Mouse (Mus musculus): ENCODE data around the gene Bcl2l1. TPM values are rescaled to one million over a fixed set of nuclear protein-coding genes. Genes with fewer than 3 reads are reported as not detected.

The Bcl2l1 gene
- polyA plus RNA-seq, 1 experiment from 2014 or later: 95.6 TPM

DNA sequence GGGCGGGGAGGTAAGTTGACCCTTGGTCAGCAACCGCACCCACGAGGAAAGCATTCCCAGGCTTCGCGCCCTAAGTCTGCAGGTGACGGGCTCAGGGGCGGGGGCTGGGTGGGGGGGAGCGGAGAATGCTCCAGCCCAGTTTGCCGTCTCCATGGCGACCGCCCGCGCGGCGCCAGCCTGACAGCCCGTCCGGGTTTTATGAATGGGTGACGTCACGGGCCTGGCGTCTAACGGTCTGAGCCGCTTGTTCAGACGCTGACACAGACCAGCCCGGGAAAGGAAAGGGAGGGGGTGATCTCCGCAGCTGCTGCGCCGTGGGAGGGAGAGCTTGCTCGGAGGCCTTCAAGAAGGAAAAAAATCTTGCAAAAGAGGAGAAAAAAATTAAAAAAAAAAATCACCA lies 96.5 kb downstream of the Bcl2l1 start:
- 1% methylated on average over 27 of the region's 28 CpGs for WGBS
- H3K9ac ChIP-seq (ENCODE audit: low read depth, low read length): peak overlapping the region; percentile 49; the same call in 1 of the 2 replicates
- peak overlapping the region; percentile 74 for H3K4me2 ChIP-seq (ENCODE audit: low read length)
- DNase-seq (ENCODE audit: low spot score): peak; percentile 98
- no peak for TF ChIP-seq CTCF (IDR thresholded peaks at IDR 0.05; ENCODE audit: low read depth)
- peak; percentile 78 for ATAC-seq (replicated peaks; ENCODE audit: low FRiP score, low read depth)
- no peaks in the 10 kb centered on the region for H3K9me3 ChIP-seq (replicated peaks; ENCODE audit: low read length)
- peaks cover 18% of the 10 kb centered on the region for H3K4me1 ChIP-seq (replicated peaks; ENCODE audit: insufficient read depth, low read length)
- H3K27me3 ChIP-seq (ENCODE audit: insufficient read depth, low read length): no peaks in the 10 kb centered on the region
- H3K4me3 ChIP-seq (replicated peaks; ENCODE audit: low read depth, low read length): peak overlapping the region; percentile 86
- H3K36me3 ChIP-seq (ENCODE audit: insufficient read depth, low read length): no peaks in the 10 kb centered on the region
- peak overlapping the region; percentile 93 for H3K27ac ChIP-seq

DNA sequence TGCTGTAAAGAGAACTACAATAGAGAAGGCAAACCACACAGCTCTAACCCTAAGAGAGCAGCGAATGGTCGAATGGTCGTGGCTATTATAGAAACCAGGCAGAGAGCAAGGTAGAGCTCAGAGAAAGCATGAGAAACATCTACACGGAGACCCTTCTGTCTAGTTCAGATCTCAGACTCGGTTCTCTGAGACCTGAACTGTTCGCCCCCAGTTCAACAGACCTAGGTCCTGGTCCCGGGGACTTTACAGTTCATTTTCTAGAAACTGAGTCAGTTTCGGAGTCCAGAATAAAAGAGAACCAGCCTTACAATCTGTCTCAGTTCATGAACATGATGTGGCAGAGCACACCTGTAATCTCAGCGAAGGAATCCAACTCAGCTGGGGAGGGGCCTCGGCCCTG lies 97.0 kb downstream of the Bcl2l1 start:
- DNase-seq (ENCODE audit: low spot score) (no peak), ATAC-seq (replicated peaks; ENCODE audit: low FRiP score, low read depth) (no peak)
- Histone ChIP-seq H3K4me1 (replicated peaks; ENCODE audit: insufficient read depth, low read length) (peaks cover 23% of the 10 kb centered on the region), H3K36me3 (ENCODE audit: insufficient read depth, low read length) (no peaks in the 10 kb centered on the region), H3K27ac (peak overlapping the region; percentile 67), H3K4me2 (ENCODE audit: low read length) (peak overlapping the region; percentile 74), H3K27me3 (ENCODE audit: insufficient read depth, low read length) (no peaks in the 10 kb centered on the region), H3K9ac (ENCODE audit: low read depth, low read length) (peak overlapping the region; percentile 29; the same call in 1 of the 2 replicates), H3K9me3 (replicated peaks; ENCODE audit: low read length) (no peaks in the 10 kb centered on the region), H3K4me3 (replicated peaks; ENCODE audit: low read depth, low read length) (peak overlapping the region; percentile 22)
- 14% methylated on average over 10 of the region's 10 CpGs for WGBS
- TF ChIP-seq CTCF (IDR thresholded peaks at IDR 0.05; ENCODE audit: low read depth): no peak

DNA sequence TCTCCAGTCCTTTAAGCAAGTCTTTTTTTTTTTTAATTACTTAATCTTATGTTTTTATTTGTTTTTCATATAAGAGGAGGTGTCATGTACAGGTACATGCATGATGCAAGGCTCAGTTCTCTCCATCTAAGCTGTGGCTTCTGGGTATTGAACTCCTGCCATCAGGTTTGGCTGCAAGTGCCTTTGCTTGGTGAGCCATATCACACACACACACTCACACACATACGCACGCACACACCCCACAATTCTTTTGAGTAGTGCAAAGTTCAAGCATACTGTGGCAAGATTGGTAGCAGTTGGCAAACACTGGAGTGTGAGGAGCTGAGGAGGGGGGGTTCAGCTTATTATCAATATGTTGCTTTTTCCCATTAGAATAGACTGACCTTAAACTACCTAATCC lies 98.3 kb downstream of the Bcl2l1 start:
- Histone ChIP-seq H3K4me1 (replicated peaks; ENCODE audit: insufficient read depth, low read length) (peaks cover 28% of the 10 kb centered on the region), H3K4me2 (ENCODE audit: low read length) (no peak overlapping the region), H3K9ac (ENCODE audit: low read depth, low read length) (no peak overlapping the region), H3K36me3 (ENCODE audit: insufficient read depth, low read length) (no peaks in the 10 kb centered on the region), H3K9me3 (replicated peaks; ENCODE audit: low read length) (no peaks in the 10 kb centered on the region), H3K27me3 (ENCODE audit: insufficient read depth, low read length) (no peaks in the 10 kb centered on the region), H3K27ac (no peak overlapping the region), H3K4me3 (replicated peaks; ENCODE audit: low read depth, low read length) (no peak overlapping the region)
- 85% methylated on average over 2 of the region's 2 CpGs for WGBS
- DNase-seq (ENCODE audit: low spot score) (no peak), ATAC-seq (replicated peaks; ENCODE audit: low FRiP score, low read depth) (no peak)
- no peak for TF ChIP-seq CTCF (IDR thresholded peaks at IDR 0.05; ENCODE audit: low read depth)

Small RNA genes lying within 50 kb of the gene (microRNA-seq; reads per million reads assigned to microRNA genes)
- not detected for gene Gm23802
- gene Mir5622: 1.2 reads per million

Other genes with a start within 250 kb of the Bcl2l1 start
- not detected in 2 replicates for gene Defb45, start 232.3 kb downstream of the Bcl2l1 start, polyA plus RNA-seq (2015; fragmentation: Nextera tagmentation; extraction: Ambion mirVana)
- gene Defb36, start 227.4 kb downstream of the Bcl2l1 start, polyA plus RNA-seq (2015; fragmentation: Nextera tagmentation; extraction: Ambion mirVana): 2.1 and 3.6 TPM in 2 replicates
- 26.4 and 39.6 TPM in 2 replicates for gene Defb25, start 208.7 kb downstream of the Bcl2l1 start, polyA plus RNA-seq (2015; fragmentation: Nextera tagmentation; extraction: Ambion mirVana)
- 48.3 and 55.1 TPM in 2 replicates for gene Rem1, start 204.8 kb downstream of the Bcl2l1 start, polyA plus RNA-seq (2015; fragmentation: Nextera tagmentation; extraction: Ambion mirVana)
- 160 and 162 TPM in 2 replicates for gene H13, start 162.3 kb downstream of the Bcl2l1 start, polyA plus RNA-seq (2015; fragmentation: Nextera tagmentation; extraction: Ambion mirVana)
- 33.9 and 36.6 TPM in 2 replicates for gene Mcts2, start 144.7 kb downstream of the Bcl2l1 start, polyA plus RNA-seq (2015; fragmentation: Nextera tagmentation; extraction: Ambion mirVana)
- gene Id1, start 95.5 kb downstream of the Bcl2l1 start, polyA plus RNA-seq (2015; fragmentation: Nextera tagmentation; extraction: Ambion mirVana): 170 and 194 TPM in 2 replicates
- 15.8 and 16.3 TPM in 2 replicates for gene Cox4i2, start 77.6 kb downstream of the Bcl2l1 start, polyA plus RNA-seq (2015; fragmentation: Nextera tagmentation; extraction: Ambion mirVana)
- 37.3 and 41.4 TPM in 2 replicates for gene Tpx2, start 16.2 kb upstream of the Bcl2l1 start, polyA plus RNA-seq (2015; fragmentation: Nextera tagmentation; extraction: Ambion mirVana)
- 0.14 and 0.21 TPM in 2 replicates for gene Mylk2, start 79.6 kb upstream of the Bcl2l1 start, polyA plus RNA-seq (2015; fragmentation: Nextera tagmentation; extraction: Ambion mirVana)
- gene Foxs1, start 101.5 kb upstream of the Bcl2l1 start, polyA plus RNA-seq (2015; fragmentation: Nextera tagmentation; extraction: Ambion mirVana): 9.4 and 10.4 TPM in 2 replicates
- 6.9 and 8.8 TPM in 2 replicates for gene Dusp15, start 120.0 kb upstream of the Bcl2l1 start, polyA plus RNA-seq (2015; fragmentation: Nextera tagmentation; extraction: Ambion mirVana)
- gene Ttll9, start 130.8 kb upstream of the Bcl2l1 start, polyA plus RNA-seq (2015; fragmentation: Nextera tagmentation; extraction: Ambion mirVana): 0.64 and 0.75 TPM in 2 replicates
- 103 and 109 TPM in 2 replicates for gene Pdrg1, start 183.7 kb upstream of the Bcl2l1 start, polyA plus RNA-seq (2015; fragmentation: Nextera tagmentation; extraction: Ambion mirVana)
- gene Xkr7, start 200.1 kb upstream of the Bcl2l1 start, polyA plus RNA-seq (2015; fragmentation: Nextera tagmentation; extraction: Ambion mirVana): not detected in 2 replicates
- 3.4 TPM in 2 replicates for gene Ccm2l, start 234.2 kb upstream of the Bcl2l1 start, polyA plus RNA-seq (2015; fragmentation: Nextera tagmentation; extraction: Ambion mirVana)

Measured in kidney, postnatal 0 days (tissue).